Mouse (Mus musculus): ENCODE measurements at regions not wholly inside any gene's neighbourhood (a gene's known extent, or its start where the extent isn't known, plus 50 kb on each side); places are given as distances from the start of the nearest gene placed in this dataset.
A peak's percentile ranks its signal among the peaks of the same experiment; 100 is the strongest.

GRCm38 (mm10) chr1:90398396-90398975 lies 194.7 kb downstream of the Ackr3 start:
- DNase-seq (ENCODE audit: low spot score) = no peak

DNA sequence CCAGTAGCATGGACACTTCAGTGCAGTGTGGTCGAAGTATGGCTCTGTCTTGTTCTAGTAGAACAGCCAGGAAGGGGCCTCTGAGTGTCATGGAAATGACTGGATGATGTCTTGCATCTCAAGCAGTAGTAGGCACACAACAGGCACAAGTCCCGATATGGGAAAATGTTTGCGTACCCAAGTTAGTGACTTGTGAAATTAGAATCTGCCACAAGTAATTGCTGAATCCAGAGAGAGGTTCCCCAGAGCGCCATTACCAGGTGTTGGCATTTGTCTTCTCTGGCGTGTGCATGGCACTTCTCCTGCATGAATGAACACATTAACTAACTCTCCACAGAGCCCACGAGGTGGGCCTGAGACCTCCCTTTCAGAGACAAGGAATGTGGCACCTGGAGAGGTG lies 199.3 kb downstream of the Ackr3 start:
- DNase-seq (ENCODE audit: low spot score) = no peak

DNA sequence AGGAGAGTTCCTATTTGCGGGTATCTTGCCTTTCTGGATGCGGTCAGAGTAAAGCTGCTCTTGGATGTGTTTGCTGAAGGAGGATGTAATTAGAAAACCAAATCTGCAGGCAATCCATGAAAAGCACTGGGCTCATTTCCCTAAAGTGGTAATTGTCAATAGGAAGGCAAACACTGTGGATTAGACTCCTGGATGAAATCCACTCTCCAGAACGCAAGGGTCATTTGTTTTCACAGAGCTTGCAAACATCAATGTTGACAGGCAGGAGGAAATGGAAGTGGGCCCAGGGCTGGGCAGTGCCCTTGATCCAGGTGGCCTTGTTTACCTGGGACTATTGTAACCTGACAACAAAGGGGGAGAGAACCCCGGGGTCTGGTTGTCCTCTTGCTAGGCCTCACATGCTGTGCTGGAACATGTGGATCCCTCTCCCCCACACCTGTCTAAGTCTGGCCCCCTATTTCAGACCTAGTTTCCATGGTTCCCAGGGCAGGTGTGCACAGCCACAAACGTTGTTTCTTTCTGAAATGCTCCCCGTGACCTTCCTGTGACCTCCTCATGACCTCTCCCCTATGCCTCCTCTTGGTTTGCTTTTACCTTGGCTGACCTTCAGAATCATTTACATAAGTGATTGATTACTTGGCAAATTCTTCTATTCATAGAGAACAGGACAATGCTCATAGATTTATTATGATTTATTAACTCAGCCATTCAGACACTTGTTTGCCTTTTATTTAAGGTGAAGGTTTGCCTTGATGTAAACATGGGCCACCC lies 197.9 kb upstream of the Cops8 start:
- DNase-seq (ENCODE audit: low spot score) = no peak

DNA sequence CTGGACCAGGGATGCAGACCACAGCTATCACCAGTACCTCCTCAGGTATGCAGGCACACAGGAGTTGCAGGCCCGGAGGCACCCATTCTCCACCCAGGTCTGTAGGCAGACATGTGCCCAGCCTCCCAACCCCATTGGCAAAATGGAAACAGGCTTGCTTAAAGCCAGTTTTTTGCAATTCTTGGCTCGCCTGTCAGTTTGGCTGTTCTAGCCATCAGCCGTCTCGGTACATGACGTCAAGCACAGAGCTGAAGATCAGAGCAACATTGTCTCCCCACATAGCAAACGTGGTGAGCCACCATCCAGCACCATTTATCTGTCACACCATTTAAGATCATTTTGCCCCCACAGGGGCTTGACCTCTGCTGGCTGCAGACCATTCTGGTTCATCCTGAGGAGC lies 196.1 kb upstream of the Cops8 start:
- DNase-seq (ENCODE audit: low spot score) = no peak

GRCm38 (mm10) chr1:90408504-90409215 lies 194.1 kb upstream of the Cops8 start:
- no peak for DNase-seq (ENCODE audit: low spot score)

DNA sequence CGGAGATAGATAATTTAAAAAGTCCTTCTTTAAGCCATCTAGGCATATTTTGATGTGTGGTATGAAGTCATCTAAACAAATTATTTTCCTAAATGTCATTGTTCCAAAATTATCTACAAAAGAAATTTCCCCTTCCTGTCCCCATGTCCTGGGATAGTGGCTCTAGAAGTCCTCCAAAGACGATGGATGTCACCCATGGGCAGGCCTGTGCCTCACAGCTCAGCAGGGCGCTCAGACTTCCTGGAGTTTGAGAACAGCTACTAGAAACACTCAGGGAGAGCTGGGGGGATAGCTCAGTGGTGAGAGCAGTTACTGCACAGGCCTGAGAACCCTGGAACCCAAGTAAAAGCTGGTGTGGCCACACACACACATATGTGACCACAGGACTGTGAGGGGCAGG lies 193.5 kb upstream of the Cops8 start:
- no peak for DNase-seq (ENCODE audit: low spot score)

DNA sequence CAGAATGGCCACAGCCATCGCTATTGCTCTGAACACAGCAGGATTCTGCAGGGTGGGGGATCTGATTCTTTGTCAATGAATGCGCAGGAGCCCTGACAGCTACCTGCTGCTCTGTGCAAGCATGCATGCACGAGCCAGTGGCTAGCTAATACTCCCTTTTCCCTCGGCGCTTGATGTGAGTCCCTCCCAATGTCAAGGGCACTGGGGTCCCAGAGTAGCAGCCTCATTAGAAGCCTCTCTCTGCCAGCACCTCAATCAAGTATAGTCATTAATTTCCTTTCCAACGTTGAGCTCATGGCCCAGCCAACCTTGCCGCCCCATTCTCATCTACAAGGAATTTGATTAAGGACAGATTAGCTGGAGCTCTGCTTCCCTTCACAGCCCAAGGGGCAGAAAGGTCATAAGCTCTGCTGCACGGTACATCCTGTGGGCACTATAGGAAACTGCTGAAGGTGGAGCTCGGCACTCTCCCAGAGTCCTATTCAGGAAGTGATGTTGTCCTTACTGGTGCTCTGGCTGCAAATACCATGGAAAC lies 190.2 kb upstream of the Cops8 start:
- DNase-seq (ENCODE audit: low spot score) = no peak

DNA sequence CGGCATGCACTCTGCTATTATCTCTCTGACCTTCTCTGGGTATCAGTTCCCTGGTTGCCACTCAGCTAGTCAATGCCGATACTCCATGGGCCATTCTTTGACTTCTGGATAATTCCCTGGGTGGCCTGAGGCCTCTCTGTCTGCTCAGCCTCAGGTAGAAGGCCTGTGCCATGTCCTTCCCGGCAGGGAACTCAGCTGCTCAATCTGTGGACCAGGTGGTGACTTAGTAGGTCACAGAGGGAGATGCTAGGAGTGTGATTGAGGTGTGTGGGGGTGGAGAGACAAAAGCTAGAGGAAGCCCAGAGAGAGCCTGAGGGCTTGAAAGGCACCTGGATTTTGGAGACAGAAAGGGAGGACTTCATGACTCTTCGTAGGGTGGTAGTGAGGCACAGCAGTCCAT lies 188.0 kb upstream of the Cops8 start:
- DNase-seq (ENCODE audit: low spot score) = no peak

GRCm38 (mm10) chr1:90424066-90424821 lies 178.5 kb upstream of the Cops8 start:
- DNase-seq (ENCODE audit: low spot score) = no peak

DNA sequence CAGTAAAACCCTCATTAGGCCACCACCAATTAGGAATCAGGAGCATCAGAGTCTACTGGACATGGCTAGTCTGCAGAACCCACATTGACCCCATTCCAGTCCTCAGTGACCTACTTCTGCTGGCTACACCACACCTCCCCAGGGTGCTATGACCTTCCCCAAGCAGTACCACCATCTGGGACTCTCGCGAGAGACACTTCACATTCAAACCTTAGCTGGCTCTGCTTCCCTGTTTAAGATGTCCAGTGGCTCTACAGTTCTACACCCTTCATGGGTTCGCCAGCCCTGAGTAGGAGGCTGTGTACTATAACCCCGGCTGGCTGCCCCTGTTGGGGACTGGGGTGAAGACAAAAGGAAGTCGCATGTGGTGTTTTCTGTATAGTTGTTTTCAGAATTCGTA lies 174.4 kb upstream of the Cops8 start:
- DNase-seq (ENCODE audit: low spot score) = no peak

GRCm38 (mm10) chr1:90428774-90429173 lies 174.0 kb upstream of the Cops8 start:
- peak; percentile 6 for DNase-seq (ENCODE audit: low spot score)

- no peak for DNase-seq (ENCODE audit: low spot score)
Measured at GRCm38 (mm10) chr1:90430480-90430879, 172.3 kb upstream of the Cops8 start.

DNA sequence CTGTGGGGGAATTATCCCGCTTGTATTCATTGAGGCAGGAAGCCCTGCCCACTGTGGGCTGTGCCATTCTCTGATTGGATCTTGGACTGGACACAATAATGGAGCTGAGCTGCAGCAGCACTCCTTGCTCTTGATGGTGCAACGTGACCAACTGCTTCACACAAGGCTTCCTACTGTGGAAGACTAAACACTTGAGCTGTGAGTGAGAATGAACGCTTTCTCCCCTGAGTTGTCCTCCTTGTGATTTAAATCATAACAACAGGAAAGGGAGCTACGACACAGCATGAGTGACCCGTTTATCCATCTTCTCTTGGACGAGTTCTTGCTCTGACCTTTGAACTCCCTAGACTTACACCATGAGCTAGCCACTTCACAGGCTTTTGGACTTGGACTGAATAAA lies 171.0 kb upstream of the Cops8 start:
- DNase-seq (ENCODE audit: low spot score) = no peak

DNA sequence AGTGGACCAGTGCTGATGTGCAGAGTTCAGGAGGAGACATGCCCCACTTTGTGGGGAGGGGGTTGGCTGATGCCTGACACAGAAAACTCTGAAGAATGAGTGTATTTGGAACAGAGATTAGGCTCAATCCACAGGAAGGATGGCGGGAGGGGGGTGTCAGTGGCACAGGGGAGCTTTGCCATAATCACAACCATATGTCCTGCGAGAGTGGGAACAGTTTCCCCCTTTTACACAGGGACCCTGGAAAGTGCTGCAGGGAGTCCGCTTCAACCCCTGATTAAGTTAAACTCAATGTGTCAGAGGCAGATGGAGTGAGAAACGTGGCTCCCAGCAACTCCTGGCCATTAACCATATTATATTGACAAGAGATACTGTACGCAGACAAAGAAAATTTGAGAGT lies 168.9 kb upstream of the Cops8 start:
- DNase-seq (ENCODE audit: low spot score) = no peak

DNA sequence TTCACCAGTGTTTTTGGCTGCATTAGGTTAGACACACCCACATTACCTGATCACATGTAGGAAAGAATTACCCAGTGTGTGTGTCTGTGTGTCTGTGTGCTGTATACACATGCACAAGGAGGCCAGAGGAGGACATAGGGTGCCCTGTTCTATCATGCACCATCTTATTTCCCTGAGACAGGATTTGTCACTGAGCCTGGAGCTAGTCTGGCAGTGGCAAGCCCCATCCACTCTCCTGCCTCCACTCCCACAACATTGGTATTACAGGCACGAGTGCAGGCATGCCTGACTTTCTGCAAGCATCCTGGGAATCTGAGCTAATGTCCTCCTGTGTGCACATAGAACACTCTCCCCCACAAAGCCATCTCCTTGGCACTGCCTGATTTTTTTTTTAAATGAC lies 162.1 kb upstream of the Cops8 start:
- DNase-seq (ENCODE audit: low spot score) = no peak

DNA sequence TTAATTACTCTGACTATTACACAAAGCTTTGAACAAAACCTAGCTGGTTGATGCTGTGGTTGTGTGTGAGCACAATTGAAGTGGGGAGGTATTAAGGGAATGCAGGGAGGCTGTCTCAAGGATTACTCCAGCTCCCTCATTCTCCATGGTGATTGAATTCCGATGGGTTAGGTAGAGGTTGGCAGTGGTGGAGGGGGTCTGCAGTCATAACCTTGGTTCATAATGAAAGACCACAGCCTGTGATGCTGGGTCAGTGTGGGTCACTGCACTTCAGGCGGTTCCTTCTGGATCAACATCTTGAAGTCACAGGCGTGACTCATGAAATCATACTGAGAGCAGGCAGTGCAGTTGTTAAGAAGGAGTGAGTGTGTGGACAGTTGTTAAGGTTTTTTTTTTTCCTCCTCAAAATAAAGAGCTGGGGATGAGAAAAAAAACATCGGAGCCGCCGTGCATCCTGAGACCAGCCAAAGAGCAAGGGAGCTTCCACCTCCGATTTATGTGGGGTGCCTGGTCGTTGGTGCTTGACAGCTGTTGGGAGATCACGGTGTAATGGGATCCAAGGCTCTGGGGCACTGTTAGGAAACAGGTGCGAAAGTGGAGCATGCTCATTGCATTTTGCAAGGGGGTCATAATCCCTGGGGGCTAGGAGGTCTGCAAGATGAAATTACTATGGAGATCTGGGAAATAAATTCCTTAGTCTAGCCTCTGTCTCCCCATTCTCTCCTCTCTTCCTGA lies 161.5 kb upstream of the Cops8 start:
- DNase-seq (ENCODE audit: low spot score) = no peak

GRCm38 (mm10) chr1:90442250-90443240 lies 160.2 kb upstream of the Cops8 start:
- no peak for DNase-seq (ENCODE audit: low spot score)

GRCm38 (mm10) chr1:90449571-90450226 lies 153.1 kb upstream of the Cops8 start:
- DNase-seq (ENCODE audit: low spot score) = no peak

DNA sequence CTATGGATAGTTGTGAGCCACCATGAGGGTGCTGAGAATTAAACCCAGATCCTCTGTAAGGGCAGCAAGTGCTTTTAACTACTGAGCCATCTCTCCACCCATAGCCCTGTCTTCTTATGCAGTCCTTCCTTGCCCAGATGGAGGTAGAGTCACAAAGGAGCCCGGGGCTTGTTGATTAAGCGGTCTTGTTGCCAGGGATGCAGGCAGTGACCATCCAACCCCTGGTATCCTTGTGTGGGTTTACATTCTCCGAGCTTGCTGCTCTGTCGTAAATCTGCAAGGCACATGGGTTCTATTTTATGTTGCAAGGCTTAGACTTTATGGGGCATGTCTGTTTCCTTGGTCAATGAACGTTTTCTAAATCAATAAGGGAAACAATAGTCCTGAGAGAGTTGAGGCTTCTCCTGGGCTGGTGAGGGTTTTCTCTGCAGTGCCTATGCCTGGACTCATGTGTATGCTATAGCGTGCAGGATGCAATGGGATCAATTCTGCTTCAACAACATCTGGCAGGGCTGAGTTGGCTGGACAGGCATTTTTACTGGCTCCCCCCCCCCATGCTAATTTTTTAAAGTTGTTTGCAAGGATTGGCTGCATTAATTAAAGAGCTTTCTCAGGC lies 150.7 kb upstream of the Cops8 start:
- no peak for DNase-seq (ENCODE audit: low spot score)

All from ovary, adult 18-20 months (tissue).